Mouse (Mus musculus) kidney, adult 2 months (tissue): ENCODE results near the gene Gm32717. TPM values are rescaled to one million over a fixed set of nuclear protein-coding genes. Genes with fewer than 3 reads are reported as not detected.
A peak's percentile ranks its signal among the peaks of the same experiment; 100 is the strongest.
"Not testable (repeated sequence)": the region's sequence is repeated elsewhere in the genome, so short reads cannot be mapped to it uniquely, and the experiment has no call there.

Source experiments
- DNase-seq: peaks from one replicate; pipeline ENCODE4 v3.0.0; 2021
- H3K27ac ChIP-seq: fragments of 200-500 bp; 2 replicates; pipeline ENCODE4 v1.5.1; 2012; ENCODE audit warnings: low read depth, low read length, control low read depth, inconsistent platforms; ENCODE audit not compliant: insufficient read depth
- H3K27me3 ChIP-seq: fragments of 200-500 bp; replicated peaks from 2 replicates; pipeline ENCODE4 v1.6.1; 2012; ENCODE audit warnings: mild to moderate bottlenecking, moderate library complexity, low read length, inconsistent platforms; ENCODE audit not compliant: control insufficient read depth, insufficient read depth
- H3K36me3 ChIP-seq: fragments of 200-500 bp; 2 replicates; pipeline ENCODE4 v1.6.1; 2012; ENCODE audit warnings: mild to moderate bottlenecking, moderate library complexity, low read length, inconsistent platforms; ENCODE audit not compliant: control insufficient read depth, insufficient read depth
- H3K4me1 ChIP-seq: fragments of 200-500 bp; 2 replicates; pipeline ENCODE4 v1.6.1; 2011; ENCODE audit warnings: low read length; ENCODE audit not compliant: control insufficient read depth, insufficient read depth
- H3K4me3 ChIP-seq: fragments of 200-500 bp; 2 replicates; pipeline ENCODE4 v1.5.1; 2011; ENCODE audit warnings: mild to moderate bottlenecking, low read depth, low read length, control low read depth; ENCODE audit not compliant: insufficient read depth
- CTCF ChIP-seq: fragments of 200-500 bp; conservative IDR thresholded peaks from 2 replicates; pipeline ENCODE4 v1.5.1; 2011; ENCODE audit warnings: low read depth, mild to moderate bottlenecking, control low read depth, low read length, moderate library complexity, mixed read lengths; ENCODE audit not compliant: insufficient read depth, insufficient read length
- POLR2A ChIP-seq: fragments of 200-500 bp; IDR thresholded peaks from one replicate; pipeline ENCODE4 v1.6.1; 2011; ENCODE audit warnings: low read depth, low read length, control low read depth
- WGBS: fragments of 180-500 bp; shearing (Covaris S2); methylation state at CpG from one replicate; pipeline ENCODE4 v1.1.7; 2018; 5-methylcytosine and 5-hydroxymethylcytosine counted together
- polyA plus RNA-seq: library from polyadenylated mRNA; depleted of rRNA; stranded (reverse); fragments of >200 nt; gene quantifications from 2 replicates; pipeline ENCODE4 v1.2.3, GENCODE M21; 2012; rRNA removed

Gm32717 gene
- polyA plus RNA-seq, result not detected in 2 replicates

GRCm38 (mm10) chr10:118240680-118241079 lies at the start of gene Gm32717:
Gene Gm32717 (minus strand): TSS chr10:118240780.
- H3K4me3 ChIP-seq, H3K27ac ChIP-seq, H3K27me3 ChIP-seq, H3K36me3 ChIP-seq, DNase-seq, H3K4me1 ChIP-seq: not testable (repeated sequence)
- no CpG with 5 or more reads among the region's 13 CpGs for WGBS

- H3K27ac ChIP-seq, H3K36me3 ChIP-seq, H3K4me3 ChIP-seq, H3K27me3 ChIP-seq, H3K4me1 ChIP-seq, DNase-seq: not testable (repeated sequence)
- WGBS, result 59% methylated on average over 4 of the region's 5 CpGs
Observed at GRCm38 (mm10) chr10:118283016-118283415, 42.4 kb upstream of the Gm32717 start.

GRCm38 (mm10) chr10:118282565-118282964 lies 42.0 kb upstream of the Gm32717 start:
- H3K27ac ChIP-seq, H3K4me3 ChIP-seq, H3K4me1 ChIP-seq, H3K36me3 ChIP-seq, DNase-seq, H3K27me3 ChIP-seq: not testable (repeated sequence)
- 80% methylated on average over 7 of the region's 7 CpGs for WGBS

- WGBS, result no CpG with 5 or more reads among the region's 4 CpGs
- not testable (repeated sequence) for H3K36me3 ChIP-seq, H3K27ac ChIP-seq, H3K4me3 ChIP-seq, DNase-seq, H3K4me1 ChIP-seq, H3K27me3 ChIP-seq
Observed at GRCm38 (mm10) chr10:118278069-118278468, 37.5 kb upstream of the Gm32717 start.

GRCm38 (mm10) chr10:118271416-118271815 lies 30.8 kb upstream of the Gm32717 start:
- H3K4me1 ChIP-seq, H3K27me3 ChIP-seq, H3K4me3 ChIP-seq, H3K36me3 ChIP-seq, DNase-seq, H3K27ac ChIP-seq: not testable (repeated sequence)
- WGBS, result 71% methylated on average over 1 of the region's 2 CpGs

- not testable (repeated sequence) for H3K27me3 ChIP-seq, DNase-seq, H3K36me3 ChIP-seq, H3K27ac ChIP-seq, H3K4me1 ChIP-seq, H3K4me3 ChIP-seq
- WGBS, result 40% methylated on average over 1 of the region's 8 CpGs
Observed at GRCm38 (mm10) chr10:118268812-118269211, 28.2 kb upstream of the Gm32717 start.

- not testable (repeated sequence) for H3K36me3 ChIP-seq, H3K27me3 ChIP-seq, H3K27ac ChIP-seq, H3K4me1 ChIP-seq, H3K4me3 ChIP-seq, DNase-seq
- WGBS, result no CpG with 5 or more reads among the region's 13 CpGs
Observed at GRCm38 (mm10) chr10:118258388-118258787, 17.8 kb upstream of the Gm32717 start, which contains the start of gene Gm32802. Gene Gm32802 (plus strand): TSS chr10:118258688.

GRCm38 (mm10) chr10:118250852-118251295 lies 10.3 kb upstream of the Gm32717 start:
- DNase-seq, result peak; percentile 5
- WGBS, result 18% methylated on average over 10 of the region's 10 CpGs

GRCm38 (mm10) chr10:118249006-118249595 lies 8.5 kb upstream of the Gm32717 start:
- not testable (repeated sequence) for H3K27me3 ChIP-seq, H3K4me3 ChIP-seq, H3K27ac ChIP-seq, H3K4me1 ChIP-seq, H3K36me3 ChIP-seq
- DNase-seq, result peak; percentile 0
- 55% methylated on average over 11 of the region's 11 CpGs for WGBS

More at GRCm38 (mm10) chr10:118250852-118251295, 10.3 kb upstream of the Gm32717 start:
- Histone ChIP-seq H3K27me3 (no peaks in the 10 kb centered on the region), H3K27ac (no peak overlapping the region), H3K4me1 (no peaks in the 10 kb centered on the region), H3K4me3 (no peak overlapping the region), H3K36me3 (no peaks in the 10 kb centered on the region)
- TF ChIP-seq POLR2A (no peak), CTCF (no peak; the same call in 1 of the 2 replicates)

- H3K27me3 ChIP-seq, H3K4me3 ChIP-seq, H3K36me3 ChIP-seq, H3K27ac ChIP-seq, DNase-seq, H3K4me1 ChIP-seq: not testable (repeated sequence)
- WGBS, result 71% methylated on average over 1 of the region's 5 CpGs
Observed at GRCm38 (mm10) chr10:118232607-118233006, 8.0 kb downstream of the Gm32717 start.

- H3K4me1 ChIP-seq, H3K36me3 ChIP-seq: not testable (repeated sequence)
- WGBS, result no CpG with 5 or more reads among the region's 2 CpGs
Observed at GRCm38 (mm10) chr10:118227629-118228028, 13.0 kb downstream of the Gm32717 start.

More at GRCm38 (mm10) chr10:118227629-118228028, 13.0 kb downstream of the Gm32717 start:
- H3K4me3 ChIP-seq, H3K27ac ChIP-seq, H3K27me3 ChIP-seq, DNase-seq: not testable (repeated sequence)
